Mouse (Mus musculus) bone marrow, adult 2 months (tissue): Measurements from ENCODE around the gene Gm49358.

ENCODE experiments used
- CTCF ChIP-seq: fragments of 200-500 bp; IDR thresholded peaks from 2 replicates; pipeline ENCODE4 v1.5.1; 2011; ENCODE audit warnings: low read length, control low read depth; ENCODE audit not compliant: control insufficient read depth, insufficient read depth
- POLR2A ChIP-seq: fragments of 200-500 bp; IDR thresholded peaks from 2 replicates; pipeline ENCODE4 v1.6.1; 2011; ENCODE audit warnings: low read depth, mild to moderate bottlenecking, control low read depth, low read length, borderline replicate concordance; ENCODE audit not compliant: control insufficient read depth

GRCm38 (mm10) chr10:86846926-86847467, 83.2 kb downstream of the Gm49358 start:
- TF ChIP-seq POLR2A = no peak
- TF ChIP-seq CTCF = no peak
